Mouse (Mus musculus): ENCODE results near the gene Mobp. TPM values are rescaled to one million over a fixed set of nuclear protein-coding genes. Genes with fewer than 3 reads are reported as not detected.

Gene Mobp
- total RNA-seq, 1 experiment = 2.7 TPM

GRCm38 (mm10) chr9:120126868-120127267 lies 22.6 kb upstream of the Mobp start:
- Histone ChIP-seq H3K9ac (ENCODE audit: insufficient read depth, low read depth, low read length, poor library complexity, severe bottlenecking) (peak overlapping the region; percentile 69), H3K4me1 (ENCODE audit: control insufficient read depth in 2 of 2, insufficient read depth in 2 of 2, low read length in 2 of 2, poor library complexity in 1 of 2) (peaks cover 3 to 6% of the 10 kb centered on the region in 2 experiments; a peak in 2 of 4 replicates), H3K4me3 (ENCODE audit: insufficient read depth in 1 of 2, low read depth in 1 of 2, low read length in 2 of 2, poor library complexity in 1 of 2, severe bottlenecking in 1 of 2) (peak overlapping the region; percentile 62 to 78), H3K36me3 (ENCODE audit: control insufficient read depth, insufficient read depth, low read length, poor library complexity, severe bottlenecking) (peaks cover 51% of the 10 kb centered on the region), H3K27ac (ENCODE audit: insufficient read depth, low read depth, low read length, poor library complexity, severe bottlenecking) (no peak overlapping the region; the same call in 1 of the 2 replicates), H3K9me3 (ENCODE audit: control insufficient read depth, insufficient read depth, low read depth, low read length) (no peaks in the 10 kb centered on the region)
- DNase-seq (ENCODE audit: low read depth, low spot score) = no peak
- in situ Hi-C loops (cut with MboI; ENCODE audit: low sequenced_read_pairs in 2 of 2, unreplicated experiment in 2 of 2) = no loop called here
- TF ChIP-seq HCFC1 (IDR thresholded peaks at IDR 0.05; ENCODE audit: borderline replicate concordance, insufficient read depth, low read length) (no peak), CHD2 (IDR thresholded peaks at IDR 0.05; ENCODE audit: low read depth, low read length) (no peak), MAFK (IDR thresholded peaks at IDR 0.05; ENCODE audit: insufficient read depth, low read depth, low read length) (no peak), ZC3H11A (IDR thresholded peaks at IDR 0.05; ENCODE audit: borderline replicate concordance, low read depth, low read length) (no peak), ZNF384 (IDR thresholded peaks at IDR 0.05; ENCODE audit: low read depth, low read length) (no peak)

- in situ Hi-C loops (cut with MboI; ENCODE audit: low sequenced_read_pairs in 2 of 2, unreplicated experiment in 2 of 2) = no loop called here
- TF ChIP-seq MAFK (IDR thresholded peaks at IDR 0.05; ENCODE audit: insufficient read depth, low read depth, low read length) (0 out of 2 replicates have a peak, but pooled peaks have one; percentile 13), CHD2 (IDR thresholded peaks at IDR 0.05; ENCODE audit: low read depth, low read length) (no peak), HCFC1 (IDR thresholded peaks at IDR 0.05; ENCODE audit: borderline replicate concordance, insufficient read depth, low read length) (no peak; the same call in 1 of the 2 replicates)
Measured at GRCm38 (mm10) chr9:120127538-120128251, 21.8 kb upstream of the Mobp start, which contains the start of gene Rpsa. TSS of gene Rpsa (plus strand) at chr9:120127689.

DNA sequence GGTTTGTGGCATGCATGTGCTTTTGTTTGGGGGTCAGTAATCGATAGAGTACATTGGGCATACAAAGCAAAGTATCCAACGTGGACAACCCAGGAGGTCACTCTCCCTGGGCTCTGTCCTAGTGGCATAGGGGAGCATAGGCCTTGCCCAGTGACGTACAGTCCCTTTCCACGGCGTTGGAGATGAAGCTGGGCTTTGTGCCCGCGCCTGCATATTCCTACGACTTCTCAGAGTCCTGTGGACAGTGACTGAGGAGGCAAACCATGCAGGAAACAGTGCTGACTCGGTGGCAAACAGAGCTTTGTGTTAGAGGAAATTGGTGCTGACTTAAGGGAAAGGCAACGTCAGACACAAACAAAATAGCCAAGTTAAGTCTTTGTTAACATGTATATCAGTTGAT lies 20.2 kb upstream of the Mobp start:
- Histone ChIP-seq H3K36me3 (ENCODE audit: control insufficient read depth, insufficient read depth, low read length, poor library complexity, severe bottlenecking) (peaks cover 44% of the 10 kb centered on the region), H3K27ac (ENCODE audit: insufficient read depth, low read depth, low read length, poor library complexity, severe bottlenecking) (peak overlapping the region; percentile 83)
- in situ Hi-C loops (cut with MboI; ENCODE audit: low sequenced_read_pairs in 2 of 2, unreplicated experiment in 2 of 2) = no loop called here

More at GRCm38 (mm10) chr9:120127538-120128251, 21.8 kb upstream of the Mobp start, which contains the start of gene Rpsa:
- peak within 1 kb of the TSS; percentile 83 to 92 for H3K4me3 ChIP-seq (ENCODE audit: insufficient read depth in 1 of 2, low read depth in 1 of 2, low read length in 2 of 2, poor library complexity in 1 of 2, severe bottlenecking in 1 of 2)
- DNase-seq (ENCODE audit: low read depth, low spot score) = peak; percentile 94
- peaks cover 3 to 6% of the 10 kb centered on the region in 2 experiments; a peak in 2 of 4 replicates for H3K4me1 ChIP-seq (ENCODE audit: control insufficient read depth in 2 of 2, insufficient read depth in 2 of 2, low read length in 2 of 2, poor library complexity in 1 of 2)
- peaks cover 51% of the 10 kb centered on the region for H3K36me3 ChIP-seq (ENCODE audit: control insufficient read depth, insufficient read depth, low read length, poor library complexity, severe bottlenecking)
- peak within 1 kb of the TSS; percentile 83 for H3K27ac ChIP-seq (ENCODE audit: insufficient read depth, low read depth, low read length, poor library complexity, severe bottlenecking)
- peak within 1 kb of the TSS; percentile 97 for H3K9ac ChIP-seq (ENCODE audit: insufficient read depth, low read depth, low read length, poor library complexity, severe bottlenecking)
- no peaks in the 10 kb centered on the region for H3K9me3 ChIP-seq (ENCODE audit: control insufficient read depth, insufficient read depth, low read depth, low read length)

GRCm38 (mm10) chr9:120131784-120132288 lies 17.7 kb upstream of the Mobp start:
- TF ChIP-seq MAFK (IDR thresholded peaks at IDR 0.05; ENCODE audit: insufficient read depth, low read depth, low read length) = no peak
- TF ChIP-seq ZNF384 (IDR thresholded peaks at IDR 0.05; ENCODE audit: low read depth, low read length) = no peak
- TF ChIP-seq CHD2 (IDR thresholded peaks at IDR 0.05; ENCODE audit: low read depth, low read length) = no peak; the same call in 1 of the 2 replicates
- TF ChIP-seq ZC3H11A (IDR thresholded peaks at IDR 0.05; ENCODE audit: borderline replicate concordance, low read depth, low read length) = no peak
- no peak for TF ChIP-seq HCFC1 (IDR thresholded peaks at IDR 0.05; ENCODE audit: borderline replicate concordance, insufficient read depth, low read length)
- in situ Hi-C loops (cut with MboI; ENCODE audit: low sequenced_read_pairs in 2 of 2, unreplicated experiment in 2 of 2) = no loop called here
- Histone ChIP-seq H3K9ac (ENCODE audit: insufficient read depth, low read depth, low read length, poor library complexity, severe bottlenecking) (no peak overlapping the region), H3K36me3 (ENCODE audit: control insufficient read depth, insufficient read depth, low read length, poor library complexity, severe bottlenecking) (peaks cover 44% of the 10 kb centered on the region), H3K4me3 (ENCODE audit: insufficient read depth in 1 of 2, low read depth in 1 of 2, low read length in 2 of 2, poor library complexity in 1 of 2, severe bottlenecking in 1 of 2) (no peak overlapping the region), H3K27ac (ENCODE audit: insufficient read depth, low read depth, low read length, poor library complexity, severe bottlenecking) (no peak overlapping the region), H3K4me1 (ENCODE audit: control insufficient read depth in 2 of 2, insufficient read depth in 2 of 2, low read length in 2 of 2, poor library complexity in 1 of 2) (peaks cover 0 to 7% of the 10 kb centered on the region in 2 experiments; a peak in 1 of 4 replicates), H3K9me3 (ENCODE audit: control insufficient read depth, insufficient read depth, low read depth, low read length) (no peaks in the 10 kb centered on the region)
- no peak for DNase-seq (ENCODE audit: low read depth, low spot score)

More for the DNA sequence above, 20.2 kb upstream of the Mobp start:
- peak overlapping the region; percentile 97 for H3K9ac ChIP-seq (ENCODE audit: insufficient read depth, low read depth, low read length, poor library complexity, severe bottlenecking)
- H3K9me3 ChIP-seq (ENCODE audit: control insufficient read depth, insufficient read depth, low read depth, low read length) = no peaks in the 10 kb centered on the region
- DNase-seq (ENCODE audit: low read depth, low spot score) = no peak
- H3K4me3 ChIP-seq (ENCODE audit: insufficient read depth in 1 of 2, low read depth in 1 of 2, low read length in 2 of 2, poor library complexity in 1 of 2, severe bottlenecking in 1 of 2) = peak overlapping the region; percentile 83 to 92
- peaks cover 3 to 7% of the 10 kb centered on the region in 2 experiments; a peak in 2 of 4 replicates for H3K4me1 ChIP-seq (ENCODE audit: control insufficient read depth in 2 of 2, insufficient read depth in 2 of 2, low read length in 2 of 2, poor library complexity in 1 of 2)
- TF ChIP-seq ZC3H11A (IDR thresholded peaks at IDR 0.05; ENCODE audit: borderline replicate concordance, low read depth, low read length) (no peak), HCFC1 (IDR thresholded peaks at IDR 0.05; ENCODE audit: borderline replicate concordance, insufficient read depth, low read length) (no peak), MAFK (IDR thresholded peaks at IDR 0.05; ENCODE audit: insufficient read depth, low read depth, low read length) (no peak), CHD2 (IDR thresholded peaks at IDR 0.05; ENCODE audit: low read depth, low read length) (no peak), ZNF384 (IDR thresholded peaks at IDR 0.05; ENCODE audit: low read depth, low read length) (no peak)
